Mouse (Mus musculus) MN1 (cell line): ENCODE results near the gene Gm28035.

Source experiments
- DNase-seq: peaks from one replicate; pipeline ENCODE4 v3.0.0-alpha.2; 2016; ENCODE audit warnings: low spot score

Gene Gm28035

GRCm38 (mm10) chr2:30306087-30306486 lies 65.7 kb downstream of the Gm28035 start:
- no peak for DNase-seq

GRCm38 (mm10) chr2:30309351-30309750 lies 69.0 kb downstream of the Gm28035 start:
- no peak for DNase-seq

DNA sequence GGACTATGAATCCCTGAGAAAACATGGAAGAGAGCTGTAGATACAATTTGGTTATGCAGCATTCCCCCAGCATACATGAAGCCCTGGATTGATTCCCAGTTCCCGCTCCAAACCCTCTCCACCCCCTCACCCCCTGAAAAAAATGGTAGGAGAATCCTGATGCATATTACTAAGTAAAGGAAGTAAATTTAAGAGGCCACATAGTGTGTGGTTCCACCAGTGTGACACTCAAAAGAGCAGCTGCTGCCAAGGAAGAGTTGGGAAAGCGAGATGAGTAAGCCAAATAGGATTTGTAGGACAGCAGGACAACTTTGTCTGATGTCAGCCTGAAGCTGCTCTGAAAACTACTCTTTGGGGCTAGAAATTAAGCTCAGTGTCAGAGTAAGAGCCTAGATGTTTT lies 71.1 kb downstream of the Gm28035 start:
- no peak for DNase-seq

DNA sequence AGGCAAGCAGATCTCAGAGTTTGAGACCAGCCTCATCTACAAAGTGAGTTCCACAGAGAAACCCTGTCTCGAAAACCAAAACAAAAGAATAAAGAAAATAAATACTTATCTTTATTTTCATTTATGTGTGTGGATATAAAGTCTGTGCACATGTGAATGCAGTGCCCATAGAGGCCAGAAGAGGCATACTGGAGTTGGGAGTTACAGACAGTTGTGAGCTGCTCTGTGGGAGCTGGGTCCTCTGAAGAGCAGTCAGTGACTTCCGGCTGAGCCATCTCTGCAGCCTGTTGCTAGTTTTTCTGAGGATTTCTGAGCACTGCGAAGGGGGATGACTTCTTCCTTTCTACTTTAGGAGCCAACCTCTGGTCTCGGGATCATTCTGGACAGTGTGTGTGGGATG lies 75.8 kb downstream of the Gm28035 start:
- DNase-seq: no peak

DNA sequence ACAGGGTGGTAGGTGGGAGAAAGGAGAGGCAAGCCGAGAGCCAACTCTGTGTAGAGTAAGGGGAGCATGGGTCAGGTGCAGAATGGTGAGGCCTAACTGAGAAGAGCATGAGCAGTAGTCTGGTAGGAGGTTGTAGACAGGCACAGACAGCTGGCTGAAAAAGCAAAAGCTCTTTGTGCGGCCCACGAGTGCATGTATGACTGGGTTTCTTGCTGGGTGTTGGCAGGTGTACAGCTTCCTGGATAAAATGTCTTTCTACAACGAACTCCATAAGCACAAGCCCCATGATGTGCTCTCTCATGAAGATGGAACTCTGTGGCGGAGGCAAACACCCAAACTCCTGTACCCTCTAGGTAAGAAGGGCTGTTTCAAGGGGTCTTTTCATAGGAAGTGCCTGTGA lies 76.6 kb downstream of the Gm28035 start:
- DNase-seq: no peak

- no peak for DNase-seq
Measured at GRCm38 (mm10) chr2:30319260-30319659, 78.9 kb downstream of the Gm28035 start.

DNA sequence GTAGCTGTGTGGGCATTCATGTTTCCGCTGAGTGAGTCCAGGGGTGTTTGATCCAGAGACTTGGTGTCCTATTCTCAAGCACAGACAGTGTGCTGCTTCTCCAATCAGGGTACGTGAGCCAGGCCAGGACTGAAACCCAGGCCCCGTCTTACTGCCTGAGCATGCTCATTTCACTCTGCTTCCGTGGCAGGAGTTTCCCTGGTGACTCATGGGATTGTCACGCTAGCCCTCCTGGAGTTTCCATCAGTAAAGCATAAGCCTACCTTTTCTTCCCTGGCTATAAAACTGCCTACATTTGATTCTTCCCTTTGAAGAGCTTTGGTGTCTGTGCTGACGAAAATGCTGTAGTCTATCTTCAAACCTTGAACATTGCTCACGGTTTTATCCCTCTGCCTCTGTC lies 82.7 kb downstream of the Gm28035 start:
- no peak for DNase-seq

DNA sequence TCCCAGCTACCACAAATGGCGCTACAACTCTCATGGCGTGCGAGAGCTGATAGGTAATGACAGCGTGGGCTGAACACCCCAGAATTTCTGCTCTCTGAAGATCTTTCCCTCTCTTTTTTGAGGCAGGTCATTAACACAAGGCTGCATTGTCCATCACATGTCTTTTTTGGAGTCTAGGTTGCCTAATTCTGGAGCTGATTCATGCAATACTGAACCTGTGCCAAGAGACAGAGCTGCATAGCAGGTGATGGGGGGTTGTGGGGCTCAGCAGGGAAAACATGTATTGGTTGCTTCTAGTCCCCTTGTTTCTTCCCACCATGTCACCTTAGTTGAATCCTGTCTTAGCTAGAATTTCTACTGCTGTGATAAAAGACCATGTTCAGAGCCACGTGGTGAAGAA lies 84.9 kb downstream of the Gm28035 start:
- DNase-seq: no peak

GRCm38 (mm10) chr2:30327276-30327675 lies 86.9 kb downstream of the Gm28035 start:
- DNase-seq: no peak

GRCm38 (mm10) chr2:30328791-30329190 lies 88.4 kb downstream of the Gm28035 start:
- DNase-seq: no peak
